Comparison of ENCODE assay signal across 8 mouse cellular contexts in genomic region chr6:97211981-97212380, GRCm38 (mm10). TPM values are rescaled to one million over a fixed set of nuclear protein-coding genes. Genes with fewer than 3 reads are reported as not detected.
DNase-seq lines count a peak whose midpoint lies in the region; ATAC-seq lines count a peak whose summit lies in the region.

No protein-coding gene starts in this region.

- ATAC-seq in common myeloid progenitor, adult 5-6 weeks (replicated peaks; ENCODE audit: low read depth, poor library complexity, severe bottlenecking) = peak; percentile 69
- ATAC-seq in granulocyte monocyte progenitor cell, adult 5-6 weeks (replicated peaks; ENCODE audit: poor library complexity, severe bottlenecking) = peak; percentile 71
- no peak for ATAC-seq in intestine, embryonic 16.5 days
- no peak for ATAC-seq in limb, embryonic 15.5 days (ENCODE audit: insufficient number of reproducible peaks, low FRiP score, low TSS enrichment, low read depth)
- no peak for ATAC-seq in midbrain, embryonic 15.5 days (replicated peaks)

- 67% methylated on average over 12 of the region's 12 CpGs for WGBS in intestine, embryonic 16.5 days
- 60% methylated on average over 12 of the region's 12 CpGs for WGBS in limb, embryonic 15.5 days
- 71% methylated on average over 12 of the region's 12 CpGs for WGBS in midbrain, embryonic 15.5 days

- H3K4me2 ChIP-seq in intestine, embryonic 16.5 days (ENCODE audit: low read depth, low read length) = peak overlapping the region; percentile 76
- H3K4me2 ChIP-seq in limb, embryonic 15.5 days = peak overlapping the region; percentile 76
- peak overlapping the region; percentile 54 for H3K4me2 ChIP-seq in midbrain, embryonic 15.5 days

- H3K9me3 ChIP-seq in intestine, embryonic 16.5 days (ENCODE audit: control insufficient read depth, low read length) = no peaks in the 10 kb centered on the region
- H3K9me3 ChIP-seq in limb, embryonic 15.5 days = no peaks in the 10 kb centered on the region
- H3K9me3 ChIP-seq in midbrain, embryonic 15.5 days = no peaks in the 10 kb centered on the region

- H3K36me3 ChIP-seq in intestine, embryonic 16.5 days (ENCODE audit: control insufficient read depth, insufficient read depth, low read length) = no peaks in the 10 kb centered on the region
- H3K36me3 ChIP-seq in limb, embryonic 15.5 days = no peaks in the 10 kb centered on the region; the same call in 1 of the 2 replicates
- H3K36me3 ChIP-seq in midbrain, embryonic 15.5 days (replicated peaks) = no peaks in the 10 kb centered on the region

- peaks cover 5% of the 10 kb centered on the region; the same call in 1 of the 2 replicates for H3K4me1 ChIP-seq in intestine, embryonic 16.5 days (ENCODE audit: control insufficient read depth, insufficient read depth, low read length)
- H3K4me1 ChIP-seq in limb, embryonic 15.5 days = peaks cover 7% of the 10 kb centered on the region; the same call in 1 of the 2 replicates
- peaks cover 22% of the 10 kb centered on the region for H3K4me1 ChIP-seq in midbrain, embryonic 15.5 days

- H3K4me3 ChIP-seq in intestine, embryonic 16.5 days (ENCODE audit: low read length) = peak overlapping the region; percentile 75
- H3K4me3 ChIP-seq in limb, embryonic 15.5 days = peak overlapping the region; percentile 68
- H3K4me3 ChIP-seq in midbrain, embryonic 15.5 days = peak overlapping the region; percentile 64

- no peaks in the 10 kb centered on the region for H3K27me3 ChIP-seq in intestine, embryonic 16.5 days (replicated peaks; ENCODE audit: control insufficient read depth, insufficient read depth, low read length)
- no peaks in the 10 kb centered on the region for H3K27me3 ChIP-seq in limb, embryonic 15.5 days
- H3K27me3 ChIP-seq in midbrain, embryonic 15.5 days (replicated peaks) = no peaks in the 10 kb centered on the region

- H3K27ac ChIP-seq in intestine, embryonic 16.5 days (ENCODE audit: low read length) = no peak overlapping the region
- H3K27ac ChIP-seq in limb, embryonic 15.5 days = no peak overlapping the region
- no peak overlapping the region for H3K27ac ChIP-seq in midbrain, embryonic 15.5 days

- DNase-seq in right cerebral cortex, adult 18-20 months = peak; percentile 75
- no peak for DNase-seq in right cerebral cortex, postnatal 4 days
- DNase-seq in thymus, postnatal 4 days = peak; percentile 28

- peak overlapping the region; percentile 53 for H3K9ac ChIP-seq in intestine, embryonic 16.5 days (ENCODE audit: low read depth, low read length)
- no peak overlapping the region for H3K9ac ChIP-seq in limb, embryonic 15.5 days
- H3K9ac ChIP-seq in midbrain, embryonic 15.5 days = no peak overlapping the region

RNA-seq across cellular contexts. Expression of gene Arl6ip5, which starts 1.5 kb away (rescaled TPM):
- 58.9 and 73.4 TPM in 2 replicates for total RNA-seq in common myeloid progenitor, adult 5-6 weeks (2017)
- 40.8 and 51.9 TPM in 2 replicates for total RNA-seq in granulocyte monocyte progenitor cell, adult 5-6 weeks (2014; fragmentation: Nextera tagmentation)
- 62.5 and 68.2 TPM in 2 replicates for total RNA-seq in granulocyte monocyte progenitor cell, adult 5-6 weeks (2017)
- polyA plus RNA-seq in intestine, embryonic 16.5 days (2015; fragmentation: Nextera tagmentation; extraction: Ambion mirVana) = 76.4 TPM in 2 replicates
- polyA plus RNA-seq in limb, embryonic 15.5 days (2015; fragmentation: Nextera tagmentation; extraction: Ambion mirVana) = 85.2 and 108 TPM in 2 replicates
- 134 and 135 TPM in 2 replicates for polyA plus RNA-seq in midbrain, embryonic 15.5 days (2015; fragmentation: Nextera tagmentation; extraction: Ambion mirVana)

RNA-seq across cellular contexts. Expression of gene Uba3, which starts 6.5 kb away (rescaled TPM):
- 66.2 and 66.3 TPM in 2 replicates for total RNA-seq in common myeloid progenitor, adult 5-6 weeks (2017)
- 35.8 and 36.8 TPM in 2 replicates for total RNA-seq in granulocyte monocyte progenitor cell, adult 5-6 weeks (2014; fragmentation: Nextera tagmentation)
- total RNA-seq in granulocyte monocyte progenitor cell, adult 5-6 weeks (2017) = 54.7 and 64.6 TPM in 2 replicates
- polyA plus RNA-seq in intestine, embryonic 16.5 days (2015; fragmentation: Nextera tagmentation; extraction: Ambion mirVana) = 50.0 and 53.7 TPM in 2 replicates
- 77.0 and 81.4 TPM in 2 replicates for polyA plus RNA-seq in limb, embryonic 15.5 days (2015; fragmentation: Nextera tagmentation; extraction: Ambion mirVana)
- polyA plus RNA-seq in midbrain, embryonic 15.5 days (2015; fragmentation: Nextera tagmentation; extraction: Ambion mirVana) = 86.3 and 87.2 TPM in 2 replicates

RNA-seq across cellular contexts. Expression of gene Tmf1, which starts 33.1 kb away (rescaled TPM):
- total RNA-seq in common myeloid progenitor, adult 5-6 weeks (2017) = 98.7 and 132 TPM in 2 replicates
- total RNA-seq in granulocyte monocyte progenitor cell, adult 5-6 weeks (2014; fragmentation: Nextera tagmentation) = 14.3 and 20.2 TPM in 2 replicates
- 72.7 and 108 TPM in 2 replicates for total RNA-seq in granulocyte monocyte progenitor cell, adult 5-6 weeks (2017)
- polyA plus RNA-seq in intestine, embryonic 16.5 days (2015; fragmentation: Nextera tagmentation; extraction: Ambion mirVana) = 23.3 and 26.0 TPM in 2 replicates
- 38.5 and 40.3 TPM in 2 replicates for polyA plus RNA-seq in limb, embryonic 15.5 days (2015; fragmentation: Nextera tagmentation; extraction: Ambion mirVana)
- 35.6 and 35.7 TPM in 2 replicates for polyA plus RNA-seq in midbrain, embryonic 15.5 days (2015; fragmentation: Nextera tagmentation; extraction: Ambion mirVana)

RNA-seq across cellular contexts. Expression of gene Lmod3, which starts 40.6 kb away (rescaled TPM):
- total RNA-seq in common myeloid progenitor, adult 5-6 weeks (2017) = not detected in 2 replicates
- not detected in 2 replicates for total RNA-seq in granulocyte monocyte progenitor cell, adult 5-6 weeks (2014; fragmentation: Nextera tagmentation)
- total RNA-seq in granulocyte monocyte progenitor cell, adult 5-6 weeks (2017) = not detected in 2 replicates
- 0.06 and 0.12 TPM in 2 replicates for polyA plus RNA-seq in intestine, embryonic 16.5 days (2015; fragmentation: Nextera tagmentation; extraction: Ambion mirVana)
- 7.2 and 17.3 TPM in 2 replicates for polyA plus RNA-seq in limb, embryonic 15.5 days (2015; fragmentation: Nextera tagmentation; extraction: Ambion mirVana)
- not detected in 2 replicates for polyA plus RNA-seq in midbrain, embryonic 15.5 days (2015; fragmentation: Nextera tagmentation; extraction: Ambion mirVana)

Comparison
In these comparisons a context has a peak if more than half of its experiments do, and no peak if none do; other contexts are left out.
1. ATAC-seq: peak in common myeloid progenitor, adult 5-6 weeks (single experiment) and granulocyte monocyte progenitor cell, adult 5-6 weeks (single experiment); none in intestine, embryonic 16.5 days (single experiment), limb, embryonic 15.5 days (single experiment) and midbrain, embryonic 15.5 days (single experiment).
2. Peak in every context shown above with its lines, with median percentiles within 50 percentile points of each other: H3K4me2 ChIP-seq and H3K4me3 ChIP-seq.